Mouse (Mus musculus): ENCODE measurements around the gene Ubtd2.

The Ubtd2 gene

GRCm38 (mm10) chr11:32454800-32455506 is at the start of gene Ubtd2:
Gene Ubtd2, plus strand, starts transcription at chr11:32455370.
- in situ Hi-C loops (cut with MboI, MseI), result no loop called here

GRCm38 (mm10) chr11:32407863-32408262 is 47.3 kb upstream of the Ubtd2 start:
- in situ Hi-C loops (cut with MboI, MseI), result loop anchor here (25.0 kb wide), 2 partner anchors 729 to 1246 kb away; partner anchors contain the start of gene Fgf18

- in situ Hi-C loops (cut with MboI, MseI), result loop anchor here (25.0 kb wide), 2 partner anchors 728 to 1247 kb away; partner anchors contain the start of gene Fgf18
Measured at GRCm38 (mm10) chr11:32409052-32409451, 46.1 kb upstream of the Ubtd2 start.

GRCm38 (mm10) chr11:32409823-32410562 is 45.2 kb upstream of the Ubtd2 start:
- in situ Hi-C loops (cut with MboI, MseI), result loop anchor here (10.0 to 25.0 kb wide), 3 partner anchors 727 to 1365 kb away; partner anchors contain the start of gene Fgf18

- in situ Hi-C loops (cut with MboI, MseI), result loop anchor here (25.0 kb wide), 2 partner anchors 717 to 1258 kb away; partner anchors contain the start of gene Fgf18
Measured at GRCm38 (mm10) chr11:32420001-32420400, 35.2 kb upstream of the Ubtd2 start.

GRCm38 (mm10) chr11:32423311-32423710 is 31.9 kb upstream of the Ubtd2 start:
- in situ Hi-C loops (cut with MboI, MseI), result loop anchor here (25.0 kb wide), 2 partner anchors 714 to 1261 kb away; partner anchors contain the start of gene Fgf18

GRCm38 (mm10) chr11:32424600-32424999 is 30.6 kb upstream of the Ubtd2 start:
- in situ Hi-C loops (cut with MboI, MseI), result loop anchor here (25.0 kb wide), 2 partner anchors 713 to 1262 kb away; partner anchors contain the start of gene Fgf18

GRCm38 (mm10) chr11:32425043-32425658 is 30.0 kb upstream of the Ubtd2 start:
- in situ Hi-C loops (cut with MboI, MseI), result no loop called here

- in situ Hi-C loops (cut with MboI, MseI), result no loop called here
Measured at GRCm38 (mm10) chr11:32427537-32427936, 27.6 kb upstream of the Ubtd2 start.

- in situ Hi-C loops (cut with MboI, MseI), result no loop called here
Measured at GRCm38 (mm10) chr11:32435410-32436060, 19.6 kb upstream of the Ubtd2 start.

- in situ Hi-C loops (cut with MboI, MseI), result no loop called here
Measured at GRCm38 (mm10) chr11:32442576-32442975, 12.6 kb upstream of the Ubtd2 start.

GRCm38 (mm10) chr11:32444266-32444665 is 10.9 kb upstream of the Ubtd2 start:
- in situ Hi-C loops (cut with MboI, MseI), result no loop called here

GRCm38 (mm10) chr11:32445135-32445534 is 10.0 kb upstream of the Ubtd2 start:
- in situ Hi-C loops (cut with MboI, MseI), result loop anchor here (5.0 kb wide), 1 partner anchor 147 kb away; no protein-coding TSS in a partner anchor

- in situ Hi-C loops (cut with MboI, MseI), result loop anchor here (5.0 kb wide), 1 partner anchor 147 kb away; no protein-coding TSS in a partner anchor
Measured at GRCm38 (mm10) chr11:32445637-32446226, 9.4 kb upstream of the Ubtd2 start.

- in situ Hi-C loops (cut with MboI, MseI), result no loop called here
Measured at GRCm38 (mm10) chr11:32450216-32450615, 5.0 kb upstream of the Ubtd2 start.

- in situ Hi-C loops (cut with MboI, MseI), result no loop called here
Measured at GRCm38 (mm10) chr11:32451306-32451705, 3.9 kb upstream of the Ubtd2 start.

- in situ Hi-C loops (cut with MboI, MseI), result no loop called here
Measured at GRCm38 (mm10) chr11:32452745-32453144, 2.4 kb upstream of the Ubtd2 start.

- in situ Hi-C loops (cut with MboI, MseI), result no loop called here
Measured at GRCm38 (mm10) chr11:32453353-32453915, 1.7 kb upstream of the Ubtd2 start.

- in situ Hi-C loops (cut with MboI, MseI), result no loop called here
Measured at GRCm38 (mm10) chr11:32454231-32454799, 855 bp upstream of the Ubtd2 start.

GRCm38 (mm10) chr11:32455507-32456141 is 454 bp downstream of the Ubtd2 start:
- in situ Hi-C loops (cut with MboI, MseI), result no loop called here

Measured in regulatory T cell (primary cell).